Mouse (Mus musculus) lung, postnatal 0 days (tissue): ENCODE measurements around the gene Ovca2. TPM values are rescaled to one million over a fixed set of nuclear protein-coding genes. Genes with fewer than 3 reads are reported as not detected.

ENCODE experiments used
- ATAC-seq: fragments of 200-750 bp; cut with Nextera tagmentation; 2 replicates; pipeline ENCODE4 v1.8.0; 2017; ENCODE audit warnings: moderate library complexity
- DNase-seq: peaks from one replicate; pipeline ENCODE4 v3.0.0-alpha.2; 2016; ENCODE audit warnings: low spot score
- H3K27ac ChIP-seq: fragments of 300-500 bp; sonication (generic); 2 replicates; pipeline ENCODE4 v1.5.1; 2014; ENCODE audit warnings: antibody characterized with exemption, mild to moderate bottlenecking, low read length, mixed read lengths
- H3K27me3 ChIP-seq: fragments of 300-500 bp; sonication (generic); replicated peaks from 2 replicates; pipeline ENCODE4 v1.6.1; 2014; ENCODE audit warnings: low read length, mixed read lengths; ENCODE audit not compliant: insufficient read depth
- H3K36me3 ChIP-seq: fragments of 300-500 bp; sonication (generic); 2 replicates; pipeline ENCODE4 v1.6.1; 2014; ENCODE audit warnings: low read length, mixed read lengths; ENCODE audit not compliant: insufficient read depth
- H3K4me1 ChIP-seq: fragments of 300-500 bp; sonication (generic); 2 replicates; pipeline ENCODE4 v1.6.1; 2014; ENCODE audit warnings: antibody characterized with exemption, low read depth, low read length, mixed read lengths; ENCODE audit not compliant: insufficient read depth
- H3K4me2 ChIP-seq: fragments of 300-500 bp; sonication (generic); replicated peaks from 2 replicates; pipeline ENCODE4 v1.6.1; 2014; ENCODE audit warnings: low read depth, mild to moderate bottlenecking, low read length, moderate library complexity, mixed read lengths
- H3K4me3 ChIP-seq: fragments of 300-500 bp; sonication (generic); 2 replicates; pipeline ENCODE4 v1.5.1; 2014; ENCODE audit warnings: low read depth, low read length
- H3K9ac ChIP-seq: fragments of 300-500 bp; sonication (generic); replicated peaks from 2 replicates; pipeline ENCODE4 v1.6.1; 2014; ENCODE audit warnings: low read depth, mild to moderate bottlenecking
- H3K9me3 ChIP-seq: fragments of 300-500 bp; sonication (generic); 2 replicates; pipeline ENCODE4 v1.6.1; 2016; ENCODE audit warnings: low read length, mixed read lengths
- CTCF ChIP-seq: IDR thresholded peaks from 2 replicates; pipeline ENCODE4 v1.5.1; 2016; ENCODE audit warnings: antibody characterized with exemption, mild to moderate bottlenecking
- EP300 ChIP-seq: IDR thresholded peaks from 2 replicates; pipeline ENCODE4 v1.6.1; 2016; ENCODE audit warnings: antibody characterized with exemption, mild to moderate bottlenecking, control low read depth
- WGBS: fragments of 180-500 bp; shearing (Covaris S2); extraction: QIAGEN DNeasy Blood & Tissue Kit; methylation state at CpG from one replicate; pipeline ENCODE4 v1.1.7; 2014; 5-methylcytosine and 5-hydroxymethylcytosine counted together
- polyA plus RNA-seq: library from polyadenylated mRNA; unstranded; fragments of >200 nt; fragmentation: Nextera tagmentation; extraction: Ambion mirVana; gene quantifications from 2 replicates; pipeline ENCODE4 v1.2.1, GENCODE M21; 2015

Ovca2 gene
- polyA plus RNA-seq, 1 experiment from 2014 or later: 22.0 TPM

DNA sequence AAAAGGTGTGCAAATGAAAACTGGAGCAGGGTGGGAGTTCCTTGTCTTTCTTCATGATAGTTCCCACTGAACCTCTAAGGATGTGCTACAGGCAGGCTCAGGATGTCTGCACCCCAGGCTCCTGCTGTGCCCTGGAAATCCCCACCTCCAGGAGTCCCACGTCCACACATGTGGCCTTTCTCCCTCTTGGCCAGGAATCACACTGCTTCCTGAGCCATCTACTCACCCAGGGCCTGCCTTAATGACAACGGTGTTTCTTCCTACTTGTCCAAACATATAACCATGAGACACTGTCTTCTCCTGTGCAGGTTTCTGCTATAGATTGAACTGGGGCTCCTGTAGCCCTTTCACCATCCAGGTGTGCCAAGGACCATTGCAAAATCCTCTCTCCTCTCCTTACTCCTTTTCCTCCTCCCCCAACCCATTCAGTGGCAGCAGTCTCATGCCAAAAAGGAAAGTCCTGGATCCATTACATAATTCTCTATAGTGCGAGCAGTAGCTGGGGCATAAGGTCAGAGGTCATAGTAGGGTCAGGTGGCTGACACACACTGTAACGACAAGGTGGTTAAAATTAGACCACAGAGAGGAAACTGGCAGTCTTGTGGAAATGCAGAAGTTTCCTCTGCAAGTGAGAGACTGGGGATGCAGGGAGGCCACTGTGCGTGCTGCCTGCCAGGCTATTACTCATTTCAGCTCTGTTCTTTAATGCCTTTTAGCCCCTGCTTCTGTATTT lies 41.8 kb downstream of the Ovca2 start:
- Histone ChIP-seq H3K4me2 (no peak overlapping the region), H3K4me3 (no peak overlapping the region), H3K9me3 (no peaks in the 10 kb centered on the region), H3K27me3 (no peaks in the 10 kb centered on the region), H3K9ac (no peak overlapping the region), H3K36me3 (no peaks in the 10 kb centered on the region), H3K27ac (no peak overlapping the region), H3K4me1 (peaks cover 23% of the 10 kb centered on the region; the same call in 1 of the 2 replicates)
- WGBS: 28% methylated on average over 5 of the region's 5 CpGs
- DNase-seq: peak; percentile 58
- no peak for ATAC-seq
- TF ChIP-seq EP300: no peak
- TF ChIP-seq CTCF: no peak

DNA sequence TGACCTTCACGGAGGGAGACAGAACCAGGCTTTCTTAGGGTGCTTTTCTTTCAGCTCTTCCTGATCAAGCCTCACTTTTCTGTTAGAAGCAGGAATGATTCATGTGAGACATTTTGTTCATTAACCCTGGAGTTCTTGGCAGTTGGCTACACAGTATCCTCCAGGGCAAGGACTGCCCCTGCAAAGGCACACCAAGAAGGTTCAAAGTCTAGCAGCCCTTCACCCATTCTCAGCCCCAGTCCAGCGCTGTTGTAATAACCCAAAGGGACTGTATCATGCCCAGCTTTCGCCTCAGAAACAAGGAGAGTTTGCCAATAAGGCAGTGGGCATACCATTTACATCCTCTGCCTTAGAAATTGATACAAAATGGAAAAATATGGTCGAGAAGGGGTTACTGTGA lies 43.3 kb downstream of the Ovca2 start:
- Histone ChIP-seq H3K9me3 (no peaks in the 10 kb centered on the region), H3K4me1 (peaks cover 23% of the 10 kb centered on the region; the same call in 1 of the 2 replicates), H3K9ac (no peak overlapping the region), H3K27ac (no peak overlapping the region), H3K4me3 (no peak overlapping the region), H3K27me3 (no peaks in the 10 kb centered on the region), H3K4me2 (no peak overlapping the region), H3K36me3 (no peaks in the 10 kb centered on the region)
- DNase-seq (no peak), ATAC-seq (no peak)
- no peak for TF ChIP-seq EP300
- no peak for TF ChIP-seq CTCF
- WGBS: 92% methylated on average over 4 of the region's 4 CpGs

- no peak for TF ChIP-seq EP300
- H3K27ac ChIP-seq: no peak overlapping the region
- DNase-seq (no peak), ATAC-seq (no peak)
- WGBS: 62% methylated on average over 5 of the region's 5 CpGs
- peaks cover 19% of the 10 kb centered on the region; the same call in 1 of the 2 replicates for H3K4me1 ChIP-seq
- H3K9ac ChIP-seq: no peak overlapping the region
- H3K27me3 ChIP-seq: no peaks in the 10 kb centered on the region
- H3K4me2 ChIP-seq: no peak overlapping the region
- no peaks in the 10 kb centered on the region for H3K9me3 ChIP-seq
- no peaks in the 10 kb centered on the region for H3K36me3 ChIP-seq
- H3K4me3 ChIP-seq: no peak overlapping the region
Observed at GRCm38 (mm10) chr11:75134485-75135068, 44.1 kb downstream of the Ovca2 start.

DNA sequence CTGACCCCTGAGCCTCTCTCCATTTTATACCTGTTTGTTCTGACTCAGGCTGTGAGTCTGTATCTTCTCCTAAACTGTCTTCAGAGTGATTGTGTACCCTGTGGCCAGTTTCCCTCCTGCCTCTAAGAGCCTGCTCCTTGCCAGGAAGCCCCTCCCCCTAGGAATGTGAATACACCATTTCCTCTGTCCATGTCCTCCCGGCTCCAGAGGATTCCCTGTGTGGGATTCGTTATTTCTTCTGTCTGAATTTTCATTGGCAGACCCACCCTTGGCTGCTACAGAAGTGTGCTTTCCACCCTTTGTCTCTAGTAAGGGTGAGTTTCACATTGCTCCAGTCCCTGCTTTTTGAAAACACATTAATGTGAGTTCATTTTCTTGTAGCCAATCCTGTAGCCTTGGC lies 44.7 kb downstream of the Ovca2 start:
- Histone ChIP-seq H3K4me3 (no peak overlapping the region), H3K27me3 (no peaks in the 10 kb centered on the region), H3K9ac (no peak overlapping the region), H3K4me2 (no peak overlapping the region), H3K36me3 (no peaks in the 10 kb centered on the region), H3K27ac (peak overlapping the region; percentile 26; the same call in 1 of the 2 replicates), H3K9me3 (no peaks in the 10 kb centered on the region), H3K4me1 (peaks cover 13% of the 10 kb centered on the region; the same call in 1 of the 2 replicates)
- peak; percentile 75 for ATAC-seq
- TF ChIP-seq EP300 (peak; percentile 58; the same call in 1 of the 2 replicates), CTCF (no peak)
- 7% methylated on average over 2 of the region's 2 CpGs for WGBS
- peak; percentile 75 for DNase-seq

DNA sequence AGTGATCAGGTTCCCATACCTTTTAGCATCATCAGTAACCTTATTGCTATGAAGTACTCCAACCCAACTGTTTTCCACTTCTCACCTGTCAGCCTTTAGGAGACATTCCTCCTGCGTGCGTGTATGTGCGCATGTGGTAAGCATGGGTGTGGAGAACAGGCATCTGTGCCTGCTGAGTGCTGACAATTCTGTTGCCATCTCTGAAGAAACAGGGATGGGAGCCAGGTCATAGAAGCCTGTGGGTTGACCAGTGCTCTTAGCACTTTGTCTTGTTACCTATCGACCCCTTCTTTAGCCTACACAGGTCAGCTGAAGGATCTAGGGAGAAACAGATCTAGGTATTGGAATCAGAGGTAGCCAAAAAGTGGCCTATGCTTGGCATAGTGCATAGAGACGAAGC lies 45.2 kb downstream of the Ovca2 start:
- Histone ChIP-seq H3K4me2 (no peak overlapping the region), H3K36me3 (no peaks in the 10 kb centered on the region), H3K4me3 (no peak overlapping the region), H3K27ac (peak overlapping the region; percentile 26; the same call in 1 of the 2 replicates), H3K4me1 (peaks cover 8% of the 10 kb centered on the region; the same call in 1 of the 2 replicates), H3K9ac (no peak overlapping the region), H3K27me3 (no peaks in the 10 kb centered on the region), H3K9me3 (no peaks in the 10 kb centered on the region)
- no peak for DNase-seq
- WGBS: 80% methylated on average over 5 of the region's 5 CpGs
- no peak for TF ChIP-seq EP300
- no peak for ATAC-seq

GRCm38 (mm10) chr11:75132278-75132677 lies 46.4 kb downstream of the Ovca2 start:
- H3K4me2 ChIP-seq: no peak overlapping the region
- ATAC-seq (peak; percentile 69), DNase-seq (peak; percentile 70)
- peaks cover 7% of the 10 kb centered on the region; the same call in 1 of the 2 replicates for H3K4me1 ChIP-seq
- no peak overlapping the region for H3K4me3 ChIP-seq
- H3K9me3 ChIP-seq: no peaks in the 10 kb centered on the region
- no peak for TF ChIP-seq EP300
- peak; percentile 68 for TF ChIP-seq CTCF
- H3K9ac ChIP-seq: no peak overlapping the region
- 55% methylated on average over 5 of the region's 5 CpGs for WGBS
- no peak overlapping the region for H3K27ac ChIP-seq
- H3K36me3 ChIP-seq: no peaks in the 10 kb centered on the region
- H3K27me3 ChIP-seq: no peaks in the 10 kb centered on the region
